Mouse (Mus musculus) forebrain, embryonic 16.5 days (tissue): ENCODE data around the gene Col5a1. TPM values are rescaled to one million over a fixed set of nuclear protein-coding genes. Genes with fewer than 3 reads are reported as not detected.
A peak's percentile ranks its signal among the peaks of the same experiment; 100 is the strongest.

Experiments used
- ATAC-seq: fragments of 200-750 bp; cut with Nextera tagmentation; 2 replicates; pipeline ENCODE4 v1.8.0; 2017; ENCODE audit warnings: mild to moderate bottlenecking, moderate library complexity
- H3K27ac ChIP-seq: fragments of 300-500 bp; sonication (generic); 2 replicates; pipeline ENCODE4 v1.5.1; 2014; ENCODE audit warnings: low read length, control low read depth
- H3K27me3 ChIP-seq: fragments of 300-500 bp; sonication (generic); replicated peaks from 2 replicates; pipeline ENCODE4 v1.6.1; 2014; ENCODE audit warnings: low read length; ENCODE audit not compliant: control insufficient read depth, insufficient read depth
- H3K36me3 ChIP-seq: fragments of 300-500 bp; sonication (generic); 2 replicates; pipeline ENCODE4 v1.6.1; 2014; ENCODE audit not compliant: control insufficient read depth, insufficient read depth
- H3K4me1 ChIP-seq: fragments of 300-500 bp; sonication (generic); replicated peaks from 2 replicates; pipeline ENCODE4 v1.6.1; 2014; ENCODE audit warnings: low read length; ENCODE audit not compliant: control insufficient read depth, insufficient read depth
- H3K4me2 ChIP-seq: fragments of 300-500 bp; sonication (generic); 2 replicates; pipeline ENCODE4 v1.6.1; 2014; ENCODE audit warnings: mild to moderate bottlenecking, low read length, control low read depth
- H3K4me3 ChIP-seq: fragments of 300-500 bp; sonication (generic); replicated peaks from 2 replicates; pipeline ENCODE4 v1.5.1; 2014; ENCODE audit warnings: mild to moderate bottlenecking, low read length, control low read depth
- H3K9ac ChIP-seq: fragments of 300-500 bp; sonication (generic); replicated peaks from 2 replicates; pipeline ENCODE4 v1.6.1; 2014; ENCODE audit warnings: low read depth, low read length, control low read depth
- H3K9me3 ChIP-seq: fragments of 300-500 bp; sonication (generic); 2 replicates; pipeline ENCODE4 v1.6.1; 2016; ENCODE audit warnings: low read length; ENCODE audit not compliant: control insufficient read depth
- WGBS: fragments of 180-500 bp; shearing (Covaris S2); extraction: QIAGEN DNeasy Blood & Tissue Kit; methylation state at CpG from one replicate; pipeline ENCODE4 v1.1.7; 2014; 5-methylcytosine and 5-hydroxymethylcytosine counted together
- polyA plus RNA-seq: library from polyadenylated mRNA; unstranded; fragments of >200 nt; fragmentation: Nextera tagmentation; extraction: Ambion mirVana; gene quantifications from 2 replicates; pipeline ENCODE4 v1.2.1, GENCODE M21; 2015

Gene Col5a1
- polyA plus RNA-seq = 4.8 and 8.7 TPM in 2 replicates

GRCm38 (mm10) chr2:27886148-27886551 lies at the start of gene Col5a1:
Col5a1 (plus strand) TSS chr2:27886425.
- peak within 1 kb of the TSS; percentile 86 for H3K4me2 ChIP-seq
- peak within 1 kb of the TSS; percentile 58 for H3K4me3 ChIP-seq
- H3K9ac ChIP-seq = peak within 1 kb of the TSS; percentile 54
- H3K27ac ChIP-seq = no peak within 1 kb of the TSS
- H3K36me3 ChIP-seq = no peaks in the 10 kb centered on the region
- ATAC-seq = peak; percentile 93
- peaks cover 20% of the 10 kb centered on the region for H3K4me1 ChIP-seq
- WGBS = under 1% methylated on average over 40 of the region's 45 CpGs
- no peaks in the 10 kb centered on the region for H3K9me3 ChIP-seq
- 0 out of 2 replicates have a peak, but pooled peaks cover 5% of the 10 kb centered on the region for H3K27me3 ChIP-seq

- 4% methylated on average over 9 of the region's 9 CpGs for WGBS
Observed at GRCm38 (mm10) chr2:27838112-27838511, 48.1 kb upstream of the Col5a1 start.

GRCm38 (mm10) chr2:27840890-27841289 lies 45.3 kb upstream of the Col5a1 start:
- Histone ChIP-seq H3K4me3 (no peak overlapping the region), H3K27me3 (no peaks in the 10 kb centered on the region), H3K27ac (no peak overlapping the region), H3K9ac (no peak overlapping the region), H3K36me3 (no peaks in the 10 kb centered on the region), H3K9me3 (no peaks in the 10 kb centered on the region), H3K4me1 (peaks cover 8% of the 10 kb centered on the region), H3K4me2 (no peak overlapping the region)
- ATAC-seq = no peak
- 45% methylated on average over 3 of the region's 3 CpGs for WGBS

More at GRCm38 (mm10) chr2:27838112-27838511, 48.1 kb upstream of the Col5a1 start:
- Histone ChIP-seq H3K36me3 (no peaks in the 10 kb centered on the region), H3K4me2 (no peak overlapping the region), H3K4me3 (no peak overlapping the region), H3K9me3 (no peaks in the 10 kb centered on the region), H3K4me1 (peaks cover 23% of the 10 kb centered on the region), H3K9ac (no peak overlapping the region), H3K27ac (no peak overlapping the region), H3K27me3 (no peaks in the 10 kb centered on the region)
- ATAC-seq = no peak

- Histone ChIP-seq H3K4me1 (peaks cover 3% of the 10 kb centered on the region; the same call in 1 of the 2 replicates), H3K27me3 (no peaks in the 10 kb centered on the region), H3K4me3 (no peak overlapping the region), H3K27ac (no peak overlapping the region), H3K9me3 (no peaks in the 10 kb centered on the region), H3K9ac (no peak overlapping the region), H3K36me3 (no peaks in the 10 kb centered on the region), H3K4me2 (no peak overlapping the region)
- 77% methylated on average over 13 of the region's 13 CpGs for WGBS
- ATAC-seq = no peak
Observed at GRCm38 (mm10) chr2:27842893-27843292, 43.3 kb upstream of the Col5a1 start.

GRCm38 (mm10) chr2:27844885-27845284 lies 41.3 kb upstream of the Col5a1 start:
- H3K9ac ChIP-seq = no peak overlapping the region
- 90% methylated on average over 4 of the region's 4 CpGs for WGBS
- no peaks in the 10 kb centered on the region for H3K36me3 ChIP-seq
- no peak for ATAC-seq
- H3K9me3 ChIP-seq = no peaks in the 10 kb centered on the region
- no peak overlapping the region for H3K4me2 ChIP-seq
- no peak overlapping the region for H3K4me3 ChIP-seq
- no peaks in the 10 kb centered on the region for H3K27me3 ChIP-seq
- no peak overlapping the region for H3K27ac ChIP-seq
- peaks cover 3% of the 10 kb centered on the region; the same call in 1 of the 2 replicates for H3K4me1 ChIP-seq

GRCm38 (mm10) chr2:27847001-27847400 lies 39.2 kb upstream of the Col5a1 start:
- H3K9ac ChIP-seq = no peak overlapping the region
- WGBS = 72% methylated on average over 5 of the region's 5 CpGs
- ATAC-seq = no peak

GRCm38 (mm10) chr2:27847851-27848435 lies 38.3 kb upstream of the Col5a1 start:
- Histone ChIP-seq H3K4me2 (no peak overlapping the region), H3K4me3 (no peak overlapping the region), H3K9me3 (no peaks in the 10 kb centered on the region), H3K27me3 (no peaks in the 10 kb centered on the region), H3K4me1 (no peaks in the 10 kb centered on the region), H3K27ac (no peak overlapping the region), H3K36me3 (no peaks in the 10 kb centered on the region), H3K9ac (no peak overlapping the region)
- 65% methylated on average over 7 of the region's 7 CpGs for WGBS
- ATAC-seq = no peak

More at GRCm38 (mm10) chr2:27847001-27847400, 39.2 kb upstream of the Col5a1 start:
- Histone ChIP-seq H3K4me2 (no peak overlapping the region), H3K36me3 (no peaks in the 10 kb centered on the region), H3K27me3 (no peaks in the 10 kb centered on the region), H3K9me3 (no peaks in the 10 kb centered on the region), H3K4me3 (no peak overlapping the region), H3K27ac (no peak overlapping the region), H3K4me1 (no peaks in the 10 kb centered on the region)

GRCm38 (mm10) chr2:27848466-27848865 lies 37.8 kb upstream of the Col5a1 start:
- 89% methylated on average over 5 of the region's 5 CpGs for WGBS
- no peaks in the 10 kb centered on the region for H3K4me1 ChIP-seq
- H3K27me3 ChIP-seq = no peaks in the 10 kb centered on the region
- no peak overlapping the region for H3K9ac ChIP-seq
- no peaks in the 10 kb centered on the region for H3K9me3 ChIP-seq
- H3K4me2 ChIP-seq = no peak overlapping the region
- no peak overlapping the region for H3K4me3 ChIP-seq
- H3K36me3 ChIP-seq = no peaks in the 10 kb centered on the region
- H3K27ac ChIP-seq = no peak overlapping the region
- no peak for ATAC-seq

- Histone ChIP-seq H3K27me3 (no peaks in the 10 kb centered on the region), H3K36me3 (no peaks in the 10 kb centered on the region), H3K4me1 (peaks cover 2% of the 10 kb centered on the region; the same call in 1 of the 2 replicates), H3K4me2 (no peak overlapping the region), H3K4me3 (no peak overlapping the region), H3K9me3 (no peaks in the 10 kb centered on the region), H3K9ac (no peak overlapping the region), H3K27ac (no peak overlapping the region)
- WGBS = 56% methylated on average over 9 of the region's 9 CpGs
- no peak for ATAC-seq
Observed at GRCm38 (mm10) chr2:27858348-27858903, 27.8 kb upstream of the Col5a1 start.
